Mouse (Mus musculus) ES-E14 (cell line): Measurements from ENCODE around the gene Pih1d2. TPM values are rescaled to one million over a fixed set of nuclear protein-coding genes. Genes with fewer than 3 reads are reported as not detected.

Source experiments
- DNase-seq: peaks from one replicate; pipeline ENCODE4 v3.0.0-alpha.2; 2013; ENCODE audit warnings: low read depth, low spot score
- H3K27ac ChIP-seq: 2 replicates; pipeline ENCODE4 v1.5.1; 2012; ENCODE audit warnings: low read depth, mild to moderate bottlenecking, low read length, moderate library complexity, mixed read lengths; ENCODE audit not compliant: poor library complexity, insufficient read depth, severe bottlenecking
- H3K36me3 ChIP-seq: 2 replicates; pipeline ENCODE4 v1.6.1; 2012; ENCODE audit warnings: mild to moderate bottlenecking, low read length, moderate library complexity, mixed read lengths; ENCODE audit not compliant: control insufficient read depth, poor library complexity, insufficient read depth, severe bottlenecking
- H3K4me1 ChIP-seq, 2 experiments: fragments of 150-350 bp in 1 of 2; sonication (generic) in 1 of 2; 2 replicates each; pipeline ENCODE4 v1.6.1; 2012; ENCODE audit warnings: low read length in 2 of 2, mild to moderate bottlenecking in 1 of 2, mixed read lengths in 1 of 2; ENCODE audit not compliant: control insufficient read depth in 2 of 2, insufficient read depth in 2 of 2, poor library complexity in 1 of 2
- H3K4me3 ChIP-seq, 2 experiments: fragments of 150-350 bp in 1 of 2; sonication (generic) in 1 of 2; 2 replicates each; pipeline ENCODE4 v1.5.1; 2012; ENCODE audit warnings: low read length in 2 of 2, low read depth in 1 of 2, mild to moderate bottlenecking in 1 of 2, mixed read lengths in 1 of 2; ENCODE audit not compliant: insufficient read depth in 1 of 2, poor library complexity in 1 of 2, severe bottlenecking in 1 of 2
- H3K9ac ChIP-seq: 2 replicates; pipeline ENCODE4 v1.6.1; 2012; ENCODE audit warnings: low read depth, mild to moderate bottlenecking, low read length, mixed read lengths; ENCODE audit not compliant: poor library complexity, insufficient read depth, severe bottlenecking
- H3K9me3 ChIP-seq: fragments of 150-350 bp; sonication (generic); 2 replicates; pipeline ENCODE4 v1.6.1; 2012; ENCODE audit warnings: low read depth, mild to moderate bottlenecking, low read length; ENCODE audit not compliant: control insufficient read depth, insufficient read depth
- CHD2 ChIP-seq: IDR thresholded peaks from 2 replicates; pipeline ENCODE4 v1.6.1; 2014; ENCODE audit warnings: mild to moderate bottlenecking, low read depth, low read length, inconsistent platforms
- HCFC1 ChIP-seq: IDR thresholded peaks from 2 replicates; pipeline ENCODE4 v1.6.1; 2012; ENCODE audit warnings: low read length, inconsistent platforms, borderline replicate concordance; ENCODE audit not compliant: insufficient read depth
- MAFK ChIP-seq: IDR thresholded peaks from 2 replicates; pipeline ENCODE4 v1.6.1; 2014; ENCODE audit warnings: mild to moderate bottlenecking, low read depth, low read length, inconsistent platforms; ENCODE audit not compliant: insufficient read depth
- ZC3H11A ChIP-seq: IDR thresholded peaks from 2 replicates; pipeline ENCODE4 v1.6.1; 2012; ENCODE audit warnings: low read depth, mild to moderate bottlenecking, inconsistent platforms, low read length, borderline replicate concordance
- ZNF384 ChIP-seq: IDR thresholded peaks from 2 replicates; pipeline ENCODE4 v1.6.1; 2012; ENCODE audit warnings: low read depth, low read length, inconsistent platforms
- in situ Hi-C, 2 experiments: fragments of 600-800 bp; cut with MboI; formaldehyde crosslinking; loops; one replicate each; pipeline ENCODE4 v1.15.1; 2025; ENCODE audit warnings: low sequenced_read_pairs in 2 of 2, inconsistent platforms in 1 of 2; ENCODE audit not compliant: unreplicated experiment in 2 of 2
- total RNA-seq: library from RNA; depleted of rRNA; stranded (reverse); fragments of 300-350 nt; gene quantifications from 2 replicates; pipeline ENCODE4 v1.2.3, GENCODE M21; 2012

The Pih1d2 gene
- total RNA-seq, 1 experiment: 2.3 TPM

DNA sequence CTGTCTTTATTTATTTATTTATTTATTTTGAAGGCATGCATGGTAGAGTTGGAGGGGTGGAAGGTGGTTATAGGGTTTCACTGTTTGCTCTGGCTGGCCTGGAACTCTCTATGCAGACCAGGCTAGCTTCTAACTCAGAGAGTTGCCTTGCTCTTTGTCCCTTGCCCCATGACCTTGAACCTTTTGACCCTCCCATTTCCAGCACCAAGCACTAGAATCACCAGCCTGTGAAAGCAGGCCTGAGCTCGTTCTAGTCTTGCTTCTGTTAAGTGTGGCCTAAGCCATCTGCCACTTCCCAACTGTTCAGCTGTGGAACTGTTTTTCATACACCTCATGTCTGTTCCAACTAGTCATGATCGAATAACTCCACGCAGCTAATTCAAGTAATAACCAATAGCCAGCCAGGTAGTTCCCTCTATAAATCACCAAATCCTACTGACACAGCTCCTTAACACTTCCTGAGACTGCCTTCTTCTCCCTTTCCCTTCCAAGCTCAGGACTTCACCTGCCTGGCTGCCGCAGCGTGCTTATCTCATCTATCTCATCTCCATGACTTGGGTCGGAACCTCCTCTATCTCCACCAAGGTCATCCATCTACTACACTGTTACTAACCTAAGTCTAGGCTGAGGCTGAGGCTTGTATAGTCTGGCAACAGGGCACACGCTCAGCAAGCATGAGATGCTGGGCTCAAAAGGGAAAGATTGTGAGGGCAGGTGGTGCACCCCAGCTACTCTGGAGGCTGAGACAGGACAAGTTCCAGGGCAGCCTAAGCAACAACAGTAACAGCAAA lies 14.9 kb upstream of the Pih1d2 start:
- H3K9ac ChIP-seq: peak overlapping the region; percentile 87
- H3K36me3 ChIP-seq: peaks cover 22% of the 10 kb centered on the region
- H3K9me3 ChIP-seq: no peaks in the 10 kb centered on the region
- H3K27ac ChIP-seq: no peak overlapping the region
- peaks cover 0 to 5% of the 10 kb centered on the region in 2 experiments; a peak in 1 of 4 replicates for H3K4me1 ChIP-seq
- peak overlapping the region; percentile 75 to 79 for H3K4me3 ChIP-seq
- peak; percentile 12 for DNase-seq
- in situ Hi-C loops: no loop called here
- TF ChIP-seq ZC3H11A (no peak), CHD2 (no peak), HCFC1 (no peak), ZNF384 (no peak), MAFK (no peak)

DNA sequence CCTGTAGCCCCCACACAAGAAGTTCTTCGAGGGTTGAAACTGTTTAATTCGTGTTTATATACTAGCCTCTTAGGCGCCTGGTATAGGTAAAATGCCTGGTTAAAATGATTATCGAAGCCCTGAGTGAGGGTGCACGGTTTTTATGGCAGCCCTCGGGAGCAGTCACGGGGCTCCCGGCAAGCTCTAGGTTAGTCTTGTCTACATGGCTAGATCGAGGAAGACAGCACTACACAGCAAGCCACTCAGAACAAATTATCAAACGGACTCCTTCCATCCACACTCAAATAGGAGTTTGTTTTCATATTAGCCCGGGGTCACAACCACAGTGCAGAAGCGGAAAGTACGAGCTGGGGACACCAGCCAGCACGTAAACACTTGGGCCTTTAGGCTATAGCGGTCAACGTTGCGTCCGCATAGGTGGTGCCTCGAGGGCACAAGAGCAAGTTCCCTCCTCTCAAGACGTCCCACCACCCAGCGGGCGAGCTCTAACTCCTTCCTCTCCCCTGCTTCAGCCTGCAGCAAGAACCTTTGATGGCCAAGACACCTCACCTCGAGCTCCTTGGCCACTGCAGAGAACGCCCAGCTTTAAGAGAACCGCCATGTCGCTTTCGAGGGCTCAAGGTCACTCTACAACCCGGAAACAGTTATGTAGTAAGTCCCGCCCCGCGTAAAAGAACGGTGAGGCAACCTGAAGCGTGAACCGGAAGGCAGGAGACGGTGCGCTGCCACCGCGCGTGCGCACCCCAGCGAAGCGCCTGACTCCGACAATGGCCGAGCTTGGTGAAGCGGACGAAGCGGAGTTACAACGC lies 13.7 kb upstream of the Pih1d2 start, which contains the start of the genes Sdhd and Timm8b:
TSS of gene Sdhd (minus strand) at position 624 of the 809 bp plus-strand sequence.
TSS of gene Timm8b (plus strand) at position 722 of the 809 bp plus-strand sequence.
- in situ Hi-C loops: no loop called here
- peak within 1 kb of the TSS; percentile 96 for H3K9ac ChIP-seq
- H3K27ac ChIP-seq: peak within 1 kb of the TSS; percentile 65
- no peaks in the 10 kb centered on the region for H3K9me3 ChIP-seq
- peaks cover 16% of the 10 kb centered on the region for H3K36me3 ChIP-seq
- TF ChIP-seq CHD2 (0 out of 2 replicates have a peak, but pooled peaks have one; percentile 44), ZNF384 (no peak), HCFC1 (peak; percentile 60; the same call in 1 of the 2 replicates)
- DNase-seq: peak; percentile 93
- H3K4me3 ChIP-seq: peak within 1 kb of the TSS; percentile 75 to 79
- peaks cover 0 to 5% of the 10 kb centered on the region in 2 experiments; a peak in 1 of 4 replicates for H3K4me1 ChIP-seq

DNA sequence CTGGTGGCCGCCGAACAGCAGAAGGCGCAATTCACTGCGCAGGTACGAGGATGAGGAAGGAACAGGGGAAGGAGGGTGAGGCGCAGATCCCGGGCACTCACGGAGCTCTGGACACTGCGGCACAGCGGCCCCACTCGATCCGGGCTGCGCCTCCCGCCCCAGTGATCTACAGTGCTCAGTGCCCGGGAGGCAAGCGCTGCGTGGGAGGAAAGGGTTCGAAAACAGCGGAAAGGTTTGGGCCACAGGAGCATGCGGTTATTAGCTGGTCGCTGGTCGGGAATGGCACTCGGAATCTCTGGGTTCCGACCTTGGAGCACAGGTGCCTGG lies 13.2 kb upstream of the Pih1d2 start:
- H3K36me3 ChIP-seq: peaks cover 11% of the 10 kb centered on the region
- peak overlapping the region; percentile 96 for H3K9ac ChIP-seq
- H3K4me1 ChIP-seq: peaks cover 0 to 5% of the 10 kb centered on the region in 2 experiments; a peak in 1 of 4 replicates
- TF ChIP-seq CHD2 (no peak), MAFK (no peak), ZNF384 (no peak), ZC3H11A (no peak)
- no peaks in the 10 kb centered on the region for H3K9me3 ChIP-seq
- peak overlapping the region; percentile 65 for H3K27ac ChIP-seq
- in situ Hi-C loops: no loop called here
- DNase-seq: no peak
- peak overlapping the region; percentile 75 to 79 for H3K4me3 ChIP-seq

DNA sequence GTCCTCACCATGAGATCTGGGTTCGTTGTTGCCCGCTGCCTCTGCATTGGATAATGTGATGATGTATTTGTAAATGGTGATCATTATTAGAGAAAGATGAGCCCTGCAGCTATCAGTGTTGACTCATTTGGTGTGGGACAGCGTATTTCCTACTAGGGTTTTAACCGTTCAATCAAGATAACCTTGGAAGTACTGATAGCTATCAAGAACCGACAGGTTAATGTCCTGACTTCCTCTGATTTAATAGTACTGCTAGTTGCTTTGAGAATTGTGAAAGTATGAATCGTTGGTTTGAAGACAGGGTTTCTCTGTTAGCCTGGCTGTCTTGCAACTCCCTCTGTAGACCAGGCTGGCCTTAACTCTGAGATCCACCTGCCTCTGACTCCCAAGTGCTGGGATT lies 12.8 kb upstream of the Pih1d2 start:
- H3K4me1 ChIP-seq: peaks cover 0 to 5% of the 10 kb centered on the region in 2 experiments; a peak in 1 of 4 replicates
- H3K27ac ChIP-seq: no peak overlapping the region
- DNase-seq: no peak
- peaks cover 11% of the 10 kb centered on the region for H3K36me3 ChIP-seq
- TF ChIP-seq ZNF384: no peak
- TF ChIP-seq HCFC1: no peak
- no peak for TF ChIP-seq MAFK
- TF ChIP-seq ZC3H11A: no peak
- no peak for TF ChIP-seq CHD2
- peak overlapping the region; percentile 75 to 79 for H3K4me3 ChIP-seq
- in situ Hi-C loops: no loop called here
- peak overlapping the region; percentile 96 for H3K9ac ChIP-seq
- H3K9me3 ChIP-seq: no peaks in the 10 kb centered on the region
